Mouse (Mus musculus): ENCODE measurements at regions not wholly inside any gene's neighbourhood (a gene's known extent, or its start where the extent isn't known, plus 50 kb on each side); places are given as distances from the start of the nearest gene placed in this dataset.

DNA sequence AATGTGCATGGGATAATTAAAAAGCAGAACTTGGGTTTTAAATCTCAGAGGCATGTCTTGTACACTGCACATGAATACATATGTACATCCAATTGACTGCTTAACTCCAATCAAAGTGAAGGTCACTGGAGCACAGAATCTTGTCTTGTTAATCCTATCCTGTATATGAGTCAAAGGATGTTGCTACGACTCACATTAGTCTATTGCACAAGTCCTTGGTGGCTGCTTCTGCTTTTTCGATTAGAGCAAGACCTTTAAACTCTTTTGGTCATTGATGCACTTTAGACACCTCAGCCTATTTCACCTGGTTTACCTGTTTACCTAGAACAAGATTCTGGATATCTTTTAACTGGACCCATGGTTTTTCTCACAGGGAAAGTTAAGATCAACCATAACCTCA, 1008.5 kb upstream of the Cited2 start:
- Histone ChIP-seq H3K4me2 (ENCODE audit: low read depth, low read length) (no peak overlapping the region), H3K36me3 (ENCODE audit: control insufficient read depth, insufficient read depth) (no peaks in the 10 kb centered on the region), H3K27ac (ENCODE audit: low read length) (no peak overlapping the region), H3K27me3 (ENCODE audit: control insufficient read depth, insufficient read depth, low read length) (no peaks in the 10 kb centered on the region), H3K9ac (ENCODE audit: low read length) (no peak overlapping the region), H3K9me3 (replicated peaks; ENCODE audit: control insufficient read depth, low read length) (no peaks in the 10 kb centered on the region), H3K4me1 (ENCODE audit: control insufficient read depth, insufficient read depth, low read length) (no peaks in the 10 kb centered on the region), H3K4me3 (ENCODE audit: low read length) (no peak overlapping the region)
- 79% methylated on average over 2 of the region's 2 CpGs for WGBS
- no peak for ATAC-seq (replicated peaks; ENCODE audit: extremely low read depth, insufficient read depth, low FRiP score)

DNA sequence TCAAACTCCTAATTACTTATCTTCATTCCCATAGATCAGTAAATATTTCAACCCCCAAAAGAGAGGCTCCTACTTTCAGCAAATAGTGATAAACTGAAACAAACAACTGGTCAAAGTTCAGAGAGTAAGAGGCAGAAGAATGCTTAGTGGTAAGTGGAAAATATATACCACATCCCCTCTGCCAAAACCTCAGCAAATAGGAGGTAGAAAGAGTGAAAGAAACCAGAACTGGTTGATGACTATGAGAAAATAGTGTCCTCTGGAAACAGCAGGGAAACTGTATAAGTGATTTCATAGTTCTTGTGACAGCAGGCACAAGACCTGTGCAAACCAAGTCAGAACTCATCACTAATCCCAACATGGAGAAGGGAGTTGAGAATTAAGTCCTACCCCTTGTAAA, 980.8 kb upstream of the Cited2 start:
- no peaks in the 10 kb centered on the region for H3K9me3 ChIP-seq (replicated peaks; ENCODE audit: control insufficient read depth, low read length)
- no peak overlapping the region for H3K9ac ChIP-seq (ENCODE audit: low read length)
- H3K4me2 ChIP-seq (ENCODE audit: low read depth, low read length) = no peak overlapping the region
- no peaks in the 10 kb centered on the region for H3K4me1 ChIP-seq (ENCODE audit: control insufficient read depth, insufficient read depth, low read length)
- ATAC-seq (replicated peaks; ENCODE audit: extremely low read depth, insufficient read depth, low FRiP score) = no peak
- H3K27ac ChIP-seq (ENCODE audit: low read length) = no peak overlapping the region
- H3K4me3 ChIP-seq (ENCODE audit: low read length) = no peak overlapping the region
- H3K36me3 ChIP-seq (ENCODE audit: control insufficient read depth, insufficient read depth) = no peaks in the 10 kb centered on the region
- H3K27me3 ChIP-seq (ENCODE audit: control insufficient read depth, insufficient read depth, low read length) = no peaks in the 10 kb centered on the region

DNA sequence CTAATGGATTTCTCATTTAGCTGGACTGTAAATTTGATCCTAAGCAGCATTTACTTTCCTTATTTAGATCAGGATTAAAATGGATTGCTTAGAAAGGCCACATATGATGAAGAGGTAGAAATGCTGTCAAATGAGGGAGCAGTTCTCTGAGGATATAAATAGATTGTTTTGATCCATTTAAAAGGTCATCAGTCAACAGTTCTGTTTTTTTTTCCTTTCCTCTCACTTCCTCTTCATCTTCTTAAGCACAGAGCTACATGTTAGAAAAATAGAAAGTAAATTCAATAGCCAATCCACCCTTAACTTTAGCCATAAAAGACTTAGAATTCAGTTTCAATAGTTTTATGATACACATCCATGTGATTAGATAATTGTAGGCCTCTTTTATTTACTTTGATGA, 971.5 kb upstream of the Cited2 start:
- Histone ChIP-seq H3K9ac (ENCODE audit: low read length) (no peak overlapping the region), H3K9me3 (replicated peaks; ENCODE audit: control insufficient read depth, low read length) (no peaks in the 10 kb centered on the region), H3K36me3 (ENCODE audit: control insufficient read depth, insufficient read depth) (no peaks in the 10 kb centered on the region), H3K27me3 (ENCODE audit: control insufficient read depth, insufficient read depth, low read length) (no peaks in the 10 kb centered on the region), H3K4me2 (ENCODE audit: low read depth, low read length) (no peak overlapping the region), H3K4me1 (ENCODE audit: control insufficient read depth, insufficient read depth, low read length) (no peaks in the 10 kb centered on the region), H3K4me3 (ENCODE audit: low read length) (no peak overlapping the region), H3K27ac (ENCODE audit: low read length) (no peak overlapping the region)
- ATAC-seq (replicated peaks; ENCODE audit: extremely low read depth, insufficient read depth, low FRiP score) = no peak

DNA sequence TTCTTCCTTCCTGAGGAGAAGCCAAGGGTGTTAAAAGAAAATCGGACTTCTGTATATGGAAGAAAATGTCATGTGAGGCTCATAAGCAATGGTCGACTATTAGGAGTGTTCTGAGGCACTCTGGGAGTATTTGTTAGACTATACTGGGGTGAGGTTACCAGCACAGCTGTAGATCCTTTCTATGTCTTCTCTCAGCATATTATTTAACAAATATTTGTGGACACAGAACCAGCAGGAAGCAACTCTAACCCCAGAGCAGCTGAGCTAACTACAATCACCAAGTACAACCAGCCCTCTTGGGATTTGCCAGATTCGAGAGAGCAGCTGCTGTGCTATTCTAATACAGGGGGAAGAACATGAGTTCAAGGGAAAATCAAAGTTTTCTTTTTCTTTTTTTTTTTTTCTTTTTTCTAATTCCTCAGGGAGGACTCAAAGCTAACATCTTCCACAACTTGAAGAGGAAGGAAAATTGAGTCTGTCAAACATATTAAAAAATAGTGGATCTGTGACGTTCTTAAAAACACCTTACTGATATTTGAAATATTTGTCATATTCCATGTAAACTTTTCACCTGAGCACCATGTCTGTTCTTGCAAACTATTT, 933.3 kb upstream of the Cited2 start:
- Histone ChIP-seq H3K4me1 (ENCODE audit: control insufficient read depth, insufficient read depth, low read length) (no peaks in the 10 kb centered on the region), H3K4me3 (ENCODE audit: low read length) (no peak overlapping the region), H3K4me2 (ENCODE audit: low read depth, low read length) (no peak overlapping the region), H3K36me3 (ENCODE audit: control insufficient read depth, insufficient read depth) (no peaks in the 10 kb centered on the region), H3K9me3 (replicated peaks; ENCODE audit: control insufficient read depth, low read length) (no peaks in the 10 kb centered on the region), H3K27ac (ENCODE audit: low read length) (no peak overlapping the region), H3K27me3 (ENCODE audit: control insufficient read depth, insufficient read depth, low read length) (no peaks in the 10 kb centered on the region), H3K9ac (ENCODE audit: low read length) (no peak overlapping the region)
- ATAC-seq (replicated peaks; ENCODE audit: extremely low read depth, insufficient read depth, low FRiP score) = no peak
- 76% methylated on average over 4 of the region's 4 CpGs for WGBS

DNA sequence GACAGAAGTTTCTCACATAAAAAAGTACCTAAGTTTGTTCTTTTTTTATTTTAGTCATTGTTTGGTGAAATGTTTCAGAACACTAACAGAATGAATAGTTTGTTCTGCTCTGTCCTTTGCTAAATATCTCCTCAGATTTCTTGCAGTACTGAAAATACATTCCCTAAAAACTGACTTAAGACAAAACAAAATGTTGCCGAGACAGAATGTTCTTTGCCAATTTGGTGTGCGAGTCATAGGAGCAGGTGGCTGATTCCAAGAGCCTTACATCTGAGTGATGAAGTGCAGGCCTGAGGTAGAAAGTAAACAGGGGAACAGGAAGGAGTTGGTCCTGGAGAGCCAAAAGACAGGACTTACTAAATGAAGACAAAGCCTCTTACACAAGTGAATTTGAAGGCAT, 919.0 kb upstream of the Cited2 start:
- Histone ChIP-seq H3K36me3 (ENCODE audit: control insufficient read depth, insufficient read depth) (no peaks in the 10 kb centered on the region), H3K4me2 (ENCODE audit: low read depth, low read length) (no peak overlapping the region), H3K4me1 (ENCODE audit: control insufficient read depth, insufficient read depth, low read length) (no peaks in the 10 kb centered on the region), H3K27ac (ENCODE audit: low read length) (no peak overlapping the region), H3K27me3 (ENCODE audit: control insufficient read depth, insufficient read depth, low read length) (no peaks in the 10 kb centered on the region), H3K4me3 (ENCODE audit: low read length) (no peak overlapping the region), H3K9ac (ENCODE audit: low read length) (no peak overlapping the region), H3K9me3 (replicated peaks; ENCODE audit: control insufficient read depth, low read length) (no peaks in the 10 kb centered on the region)
- no peak for ATAC-seq (replicated peaks; ENCODE audit: extremely low read depth, insufficient read depth, low FRiP score)
- 52% methylated on average over 2 of the region's 2 CpGs for WGBS

DNA sequence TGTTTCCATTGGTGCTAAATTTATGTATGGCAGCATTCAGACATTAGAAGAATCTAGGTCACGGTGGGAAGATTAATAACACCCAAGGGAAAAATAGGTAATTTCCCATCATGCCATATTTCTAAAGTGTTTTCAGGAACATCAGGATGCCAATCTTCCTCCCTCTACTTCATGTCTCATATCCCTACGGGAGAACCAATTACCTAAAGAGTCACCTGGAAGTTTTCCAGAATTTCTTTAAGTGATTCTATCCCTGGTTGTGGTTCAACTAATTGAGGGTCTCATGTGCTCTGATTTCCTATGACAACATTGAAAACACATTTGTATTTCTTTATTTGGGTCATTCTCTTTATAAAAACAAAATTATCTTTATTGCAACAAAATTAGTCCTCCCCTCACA, 912.3 kb upstream of the Cited2 start:
- Histone ChIP-seq H3K4me3 (ENCODE audit: low read length) (no peak overlapping the region), H3K4me2 (ENCODE audit: low read depth, low read length) (no peak overlapping the region), H3K27me3 (ENCODE audit: control insufficient read depth, insufficient read depth, low read length) (no peaks in the 10 kb centered on the region), H3K4me1 (ENCODE audit: control insufficient read depth, insufficient read depth, low read length) (no peaks in the 10 kb centered on the region), H3K27ac (ENCODE audit: low read length) (no peak overlapping the region), H3K9me3 (replicated peaks; ENCODE audit: control insufficient read depth, low read length) (no peaks in the 10 kb centered on the region), H3K36me3 (ENCODE audit: control insufficient read depth, insufficient read depth) (no peaks in the 10 kb centered on the region), H3K9ac (ENCODE audit: low read length) (no peak overlapping the region)
- no peak for ATAC-seq (replicated peaks; ENCODE audit: extremely low read depth, insufficient read depth, low FRiP score)
- 65% methylated on average over 2 of the region's 2 CpGs for WGBS

DNA sequence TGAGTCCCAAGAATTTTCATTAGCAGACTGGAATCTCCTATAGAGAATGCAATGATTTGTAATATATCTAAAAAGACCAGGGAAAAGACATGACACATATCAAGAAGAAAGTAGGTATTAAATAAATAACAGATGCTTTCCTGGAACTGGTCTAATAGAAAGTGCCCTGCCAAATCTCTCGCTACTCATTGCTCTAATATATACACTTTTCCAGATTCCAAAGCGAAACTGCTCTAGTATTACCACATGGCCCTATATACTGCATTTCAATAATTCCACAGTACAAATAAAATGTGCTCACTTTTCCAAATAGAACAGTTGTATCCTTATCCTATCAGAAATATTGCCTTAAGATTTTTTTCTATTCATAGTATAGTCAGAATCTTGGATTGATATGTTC, 909.0 kb upstream of the Cited2 start:
- Histone ChIP-seq H3K27me3 (ENCODE audit: control insufficient read depth, insufficient read depth, low read length) (no peaks in the 10 kb centered on the region), H3K4me2 (ENCODE audit: low read depth, low read length) (no peak overlapping the region), H3K4me3 (ENCODE audit: low read length) (no peak overlapping the region), H3K4me1 (ENCODE audit: control insufficient read depth, insufficient read depth, low read length) (no peaks in the 10 kb centered on the region), H3K9me3 (replicated peaks; ENCODE audit: control insufficient read depth, low read length) (no peaks in the 10 kb centered on the region), H3K36me3 (ENCODE audit: control insufficient read depth, insufficient read depth) (no peaks in the 10 kb centered on the region), H3K27ac (ENCODE audit: low read length) (no peak overlapping the region), H3K9ac (ENCODE audit: low read length) (no peak overlapping the region)
- no peak for ATAC-seq (replicated peaks; ENCODE audit: extremely low read depth, insufficient read depth, low FRiP score)
- WGBS = 87% methylated on average over 2 of the region's 2 CpGs

DNA sequence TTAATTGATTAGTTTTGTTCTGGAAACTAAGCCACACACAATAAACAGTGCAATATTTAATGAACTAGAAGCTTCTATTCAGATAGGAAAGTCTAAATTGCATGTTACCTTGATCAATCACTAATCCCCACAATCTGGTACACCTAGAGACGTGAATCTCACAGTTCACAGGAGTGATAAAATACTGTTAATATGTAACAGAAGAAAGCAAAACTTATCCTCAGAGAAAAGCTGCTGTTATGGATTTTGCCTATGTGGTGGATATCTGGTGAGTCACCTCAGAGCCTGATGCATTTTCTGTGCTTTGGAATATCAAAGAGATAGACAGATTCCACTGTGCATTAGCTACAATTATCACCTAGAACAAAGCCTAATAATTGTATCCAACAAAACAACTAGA, 861.5 kb upstream of the Cited2 start:
- H3K27ac ChIP-seq (ENCODE audit: low read length) = no peak overlapping the region
- 84% methylated on average over 1 of the region's 1 CpGs for WGBS
- H3K9ac ChIP-seq (ENCODE audit: low read length) = no peak overlapping the region
- H3K4me3 ChIP-seq (ENCODE audit: low read length) = no peak overlapping the region
- H3K4me2 ChIP-seq (ENCODE audit: low read depth, low read length) = no peak overlapping the region
- ATAC-seq (replicated peaks; ENCODE audit: extremely low read depth, insufficient read depth, low FRiP score) = no peak
- no peaks in the 10 kb centered on the region for H3K36me3 ChIP-seq (ENCODE audit: control insufficient read depth, insufficient read depth)
- H3K27me3 ChIP-seq (ENCODE audit: control insufficient read depth, insufficient read depth, low read length) = no peaks in the 10 kb centered on the region
- no peaks in the 10 kb centered on the region for H3K9me3 ChIP-seq (replicated peaks; ENCODE audit: control insufficient read depth, low read length)
- no peaks in the 10 kb centered on the region for H3K4me1 ChIP-seq (ENCODE audit: control insufficient read depth, insufficient read depth, low read length)

DNA sequence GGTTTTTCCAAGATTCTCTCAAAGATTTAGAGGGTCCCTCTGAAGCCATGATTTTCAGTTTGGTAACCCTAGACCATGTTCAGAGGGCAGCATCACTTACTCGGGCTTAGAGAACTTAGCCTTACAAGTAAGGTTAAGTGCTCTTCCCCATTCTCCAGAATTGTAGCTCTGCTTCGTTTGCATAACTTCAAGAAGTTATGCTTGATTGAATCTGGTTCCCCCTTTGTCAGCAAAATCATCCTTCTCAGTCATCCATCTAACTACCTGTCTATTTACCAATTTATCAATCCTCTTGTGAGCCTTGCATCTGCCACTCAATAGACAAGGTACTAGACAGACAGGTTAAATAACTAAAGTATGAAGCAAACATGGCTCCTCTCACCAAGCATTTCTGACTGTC, 856.1 kb upstream of the Cited2 start:
- no peak overlapping the region for H3K9ac ChIP-seq (ENCODE audit: low read length)
- ATAC-seq (replicated peaks; ENCODE audit: extremely low read depth, insufficient read depth, low FRiP score) = no peak
- no peaks in the 10 kb centered on the region for H3K4me1 ChIP-seq (ENCODE audit: control insufficient read depth, insufficient read depth, low read length)
- WGBS = 74% methylated on average over 2 of the region's 2 CpGs
- no peak overlapping the region for H3K27ac ChIP-seq (ENCODE audit: low read length)
- H3K9me3 ChIP-seq (replicated peaks; ENCODE audit: control insufficient read depth, low read length) = no peaks in the 10 kb centered on the region
- no peak overlapping the region for H3K4me3 ChIP-seq (ENCODE audit: low read length)
- H3K4me2 ChIP-seq (ENCODE audit: low read depth, low read length) = no peak overlapping the region
- H3K36me3 ChIP-seq (ENCODE audit: control insufficient read depth, insufficient read depth) = no peaks in the 10 kb centered on the region
- no peaks in the 10 kb centered on the region for H3K27me3 ChIP-seq (ENCODE audit: control insufficient read depth, insufficient read depth, low read length)

GRCm38 (mm10) chr10:16874131-16874530, 848.9 kb upstream of the Cited2 start:
- no peaks in the 10 kb centered on the region for H3K9me3 ChIP-seq (replicated peaks; ENCODE audit: control insufficient read depth, low read length)
- H3K27me3 ChIP-seq (ENCODE audit: control insufficient read depth, insufficient read depth, low read length) = no peaks in the 10 kb centered on the region
- H3K4me3 ChIP-seq (ENCODE audit: low read length) = no peak overlapping the region
- no peaks in the 10 kb centered on the region for H3K36me3 ChIP-seq (ENCODE audit: control insufficient read depth, insufficient read depth)
- no peak overlapping the region for H3K4me2 ChIP-seq (ENCODE audit: low read depth, low read length)
- no peak overlapping the region for H3K9ac ChIP-seq (ENCODE audit: low read length)
- WGBS = 52% methylated on average over 3 of the region's 3 CpGs
- no peak overlapping the region for H3K27ac ChIP-seq (ENCODE audit: low read length)
- H3K4me1 ChIP-seq (ENCODE audit: control insufficient read depth, insufficient read depth, low read length) = no peaks in the 10 kb centered on the region
- no peak for ATAC-seq (replicated peaks; ENCODE audit: extremely low read depth, insufficient read depth, low FRiP score)
